Mouse (Mus musculus) hindbrain, embryonic 12.5 days (tissue): ENCODE results near the gene Atp6v0a1. TPM values are rescaled to one million over a fixed set of nuclear protein-coding genes. Genes with fewer than 3 reads are reported as not detected.
"Not testable (repeated sequence)": the region's sequence is repeated elsewhere in the genome, so short reads cannot be mapped to it uniquely, and the experiment has no call there.

Experiments used
- ATAC-seq: fragments of 200-750 bp; cut with Nextera tagmentation; 2 replicates; pipeline ENCODE4 v1.8.0; 2017; ENCODE audit warnings: moderate TSS enrichment; ENCODE audit not compliant: low FRiP score
- H3K27ac ChIP-seq: fragments of 300-500 bp; sonication (generic); 2 replicates; pipeline ENCODE4 v1.5.1; 2016; ENCODE audit warnings: mild to moderate bottlenecking
- H3K27me3 ChIP-seq: fragments of 300-500 bp; sonication (generic); 2 replicates; pipeline ENCODE4 v1.6.1; 2016; ENCODE audit warnings: mild to moderate bottlenecking
- H3K36me3 ChIP-seq: fragments of 300-500 bp; sonication (generic); 2 replicates; pipeline ENCODE4 v1.6.1; 2016; ENCODE audit warnings: mild to moderate bottlenecking
- H3K4me1 ChIP-seq: fragments of 300-500 bp; sonication (generic); 2 replicates; pipeline ENCODE4 v1.6.1; 2016
- H3K4me2 ChIP-seq: fragments of 300-500 bp; sonication (generic); replicated peaks from 2 replicates; pipeline ENCODE4 v1.6.1; 2016; ENCODE audit warnings: mild to moderate bottlenecking
- H3K4me3 ChIP-seq: fragments of 300-500 bp; sonication (generic); 2 replicates; pipeline ENCODE4 v1.5.1; 2016; ENCODE audit warnings: mild to moderate bottlenecking
- H3K9ac ChIP-seq: fragments of 300-500 bp; sonication (generic); 2 replicates; pipeline ENCODE4 v1.6.1; 2016; ENCODE audit warnings: mild to moderate bottlenecking, moderate library complexity
- H3K9me3 ChIP-seq: fragments of 300-500 bp; sonication (generic); replicated peaks from 2 replicates; pipeline ENCODE4 v1.6.1; 2016; ENCODE audit warnings: mild to moderate bottlenecking
- WGBS: fragments of 180-500 bp; shearing (Covaris S2); methylation state at CpG from one replicate; pipeline ENCODE4 v1.1.7; 2016; 5-methylcytosine and 5-hydroxymethylcytosine counted together
- polyA plus RNA-seq: library from polyadenylated mRNA; unstranded; fragments of >200 nt; fragmentation: Nextera tagmentation; extraction: Ambion mirVana; gene quantifications from 2 replicates; pipeline ENCODE4 v1.2.1, GENCODE M21; 2016

The Atp6v0a1 gene
- polyA plus RNA-seq, 1 experiment from 2014 or later = 70.2 TPM

DNA sequence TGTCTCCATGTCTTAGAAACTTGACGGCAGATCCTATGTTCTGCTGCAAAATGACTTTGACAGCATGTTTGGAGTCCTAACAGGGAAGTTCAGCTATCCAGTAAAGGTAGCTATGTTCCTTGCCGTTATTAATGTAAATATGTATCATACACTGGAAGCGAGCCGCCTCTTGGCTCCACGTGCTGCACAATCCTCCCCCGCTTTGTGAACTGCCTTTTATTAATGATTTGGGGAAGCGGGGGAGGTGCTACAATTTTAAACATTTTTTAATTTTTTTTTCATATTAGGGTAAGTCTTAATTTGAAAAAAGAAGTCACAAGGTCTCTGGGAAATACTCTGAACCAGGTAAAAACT is 25.5 kb upstream of the Atp6v0a1 start:
- Histone ChIP-seq H3K27ac (no peak overlapping the region), H3K4me3 (no peak overlapping the region), H3K9ac (no peak overlapping the region), H3K36me3 (no peaks in the 10 kb centered on the region), H3K4me1 (0 out of 2 replicates have a peak, but pooled peaks cover 5% of the 10 kb centered on the region), H3K4me2 (no peak overlapping the region), H3K27me3 (peaks cover 22% of the 10 kb centered on the region), H3K9me3 (no peaks in the 10 kb centered on the region)
- 83% methylated on average over 7 of the region's 7 CpGs for WGBS
- no peak for ATAC-seq

DNA sequence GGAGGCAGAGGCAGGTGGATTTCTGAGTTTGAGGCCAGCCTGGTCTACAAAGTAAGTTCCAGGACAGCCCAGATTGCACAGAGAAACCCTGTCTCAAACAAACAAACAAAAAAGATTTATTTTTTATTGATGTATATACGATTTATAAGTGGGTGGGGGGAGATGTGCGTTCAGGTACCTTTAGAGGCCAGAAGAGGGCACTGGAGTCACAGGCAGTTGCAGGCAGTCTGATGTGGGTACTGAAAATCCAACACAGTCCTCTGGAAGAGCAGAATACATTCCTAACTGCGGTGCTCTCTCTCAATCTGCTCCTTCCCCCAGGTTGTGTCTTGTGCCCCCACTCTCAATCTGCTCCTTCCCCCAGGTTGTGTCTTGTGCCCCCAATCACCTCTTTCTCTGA is 23.6 kb upstream of the Atp6v0a1 start:
- Histone ChIP-seq H3K4me2 (no peak overlapping the region), H3K27me3 (peaks cover 17% of the 10 kb centered on the region), H3K9me3 (no peaks in the 10 kb centered on the region), H3K4me3 (no peak overlapping the region), H3K36me3 (no peaks in the 10 kb centered on the region), H3K9ac (no peak overlapping the region), H3K27ac (no peak overlapping the region), H3K4me1 (0 out of 2 replicates have a peak, but pooled peaks cover 5% of the 10 kb centered on the region)
- ATAC-seq = no peak
- WGBS = 41% methylated on average over 3 of the region's 3 CpGs

DNA sequence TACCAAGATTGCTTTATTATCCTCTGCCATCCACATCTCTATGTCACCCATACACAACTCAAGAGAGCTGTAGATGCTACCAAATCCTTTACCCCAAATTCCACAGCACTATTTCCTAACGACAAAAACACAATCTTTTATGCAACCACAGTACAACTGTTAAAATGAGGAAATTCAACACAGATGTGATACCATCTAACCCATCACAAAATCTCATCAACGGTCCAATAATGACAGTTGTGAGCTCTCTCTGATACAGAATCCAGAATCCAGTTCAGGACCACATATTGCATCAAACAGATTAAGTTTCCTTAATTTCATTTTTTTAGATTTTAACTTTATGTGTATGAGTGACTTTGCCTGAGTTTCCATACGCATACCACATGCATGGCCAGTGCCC is 20.6 kb upstream of the Atp6v0a1 start:
- Histone ChIP-seq H3K27ac (no peak overlapping the region), H3K4me3 (no peak overlapping the region), H3K4me2 (no peak overlapping the region), H3K9ac (no peak overlapping the region), H3K36me3 (no peaks in the 10 kb centered on the region), H3K4me1 (no peaks in the 10 kb centered on the region), H3K9me3 (no peaks in the 10 kb centered on the region), H3K27me3 (no peaks in the 10 kb centered on the region)
- 82% methylated on average over 3 of the region's 3 CpGs for WGBS
- ATAC-seq = no peak

DNA sequence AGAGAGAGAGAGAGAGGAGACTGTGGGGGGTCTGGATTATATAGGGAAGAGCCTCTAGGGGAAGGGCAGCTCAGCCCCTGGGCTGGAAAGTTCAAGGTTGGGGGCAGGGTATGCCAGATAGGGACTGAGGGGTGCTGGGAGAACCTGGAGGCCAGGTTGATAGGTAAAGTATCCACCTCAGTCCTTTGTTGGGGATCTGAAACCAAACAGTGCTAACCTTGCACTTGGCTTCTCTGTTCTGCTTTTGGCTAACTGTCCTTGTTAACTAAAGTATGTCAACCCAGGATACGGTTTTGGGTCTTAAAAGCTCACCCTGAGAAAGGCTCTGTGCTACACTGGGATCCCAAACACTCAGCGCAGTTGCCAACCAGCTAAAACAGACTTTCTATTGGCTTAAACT is 19.6 kb upstream of the Atp6v0a1 start:
- H3K36me3 ChIP-seq = no peaks in the 10 kb centered on the region
- no peak overlapping the region for H3K27ac ChIP-seq
- no peak overlapping the region for H3K4me3 ChIP-seq
- no peaks in the 10 kb centered on the region for H3K4me1 ChIP-seq
- H3K9ac ChIP-seq = no peak overlapping the region
- 59% methylated on average over 2 of the region's 2 CpGs for WGBS
- no peak for ATAC-seq
- no peaks in the 10 kb centered on the region for H3K9me3 ChIP-seq
- H3K27me3 ChIP-seq = no peaks in the 10 kb centered on the region
- H3K4me2 ChIP-seq = no peak overlapping the region

DNA sequence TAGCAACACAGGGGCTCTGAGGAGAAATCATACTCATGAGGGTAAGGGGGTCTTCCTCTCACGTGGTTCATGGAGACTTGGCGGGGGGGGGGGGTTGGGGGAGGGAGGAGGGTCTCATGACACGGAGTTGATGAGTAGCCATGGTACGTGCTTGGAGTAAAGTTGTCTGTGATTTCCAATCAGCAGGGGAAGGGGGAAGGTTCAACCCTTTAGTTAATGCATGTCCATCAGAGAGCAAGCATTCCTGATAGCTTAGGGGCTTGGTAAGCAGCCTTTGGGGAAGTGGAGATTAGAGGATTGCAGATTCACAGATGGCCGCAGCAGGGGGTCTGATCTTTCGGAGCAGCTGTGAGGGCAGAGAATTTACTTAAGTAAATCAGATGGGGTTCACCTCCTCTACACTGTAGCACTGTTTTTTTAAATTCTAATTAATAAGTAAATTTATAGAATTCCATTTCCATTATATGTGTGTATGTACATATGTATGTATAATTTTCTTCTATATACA is 18.2 kb upstream of the Atp6v0a1 start:
- Histone ChIP-seq H3K27ac (no peak overlapping the region), H3K9me3 (no peaks in the 10 kb centered on the region), H3K4me2 (no peak overlapping the region), H3K27me3 (no peaks in the 10 kb centered on the region), H3K9ac (no peak overlapping the region), H3K36me3 (no peaks in the 10 kb centered on the region), H3K4me3 (no peak overlapping the region), H3K4me1 (no peaks in the 10 kb centered on the region)
- ATAC-seq = no peak
- 21% methylated on average over 6 of the region's 6 CpGs for WGBS

DNA sequence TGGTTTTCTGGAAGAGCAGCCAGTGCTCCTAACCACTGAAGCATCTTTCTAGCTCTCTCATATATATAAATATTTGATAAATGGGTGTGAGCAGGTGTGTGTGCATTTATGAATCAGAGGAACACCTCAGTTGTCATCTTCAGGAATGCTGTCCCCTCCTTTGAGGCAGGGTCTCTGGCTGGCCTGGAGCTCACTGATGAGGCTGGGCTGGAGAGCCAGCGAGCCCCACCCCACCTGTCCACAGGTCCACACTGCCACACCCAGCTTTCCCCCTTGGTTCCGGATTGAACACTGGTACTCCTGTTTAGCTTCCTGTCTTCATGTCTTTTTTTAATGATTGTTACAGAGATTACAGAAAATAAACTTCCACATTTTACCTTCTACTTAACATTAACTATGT is 15.8 kb upstream of the Atp6v0a1 start:
- Histone ChIP-seq H3K4me2 (no peak overlapping the region), H3K27me3 (no peaks in the 10 kb centered on the region), H3K4me3 (no peak overlapping the region), H3K4me1 (no peaks in the 10 kb centered on the region), H3K27ac (no peak overlapping the region), H3K9ac (no peak overlapping the region), H3K9me3 (no peaks in the 10 kb centered on the region), H3K36me3 (no peaks in the 10 kb centered on the region)
- no peak for ATAC-seq
- WGBS = 89% methylated on average over 2 of the region's 2 CpGs

DNA sequence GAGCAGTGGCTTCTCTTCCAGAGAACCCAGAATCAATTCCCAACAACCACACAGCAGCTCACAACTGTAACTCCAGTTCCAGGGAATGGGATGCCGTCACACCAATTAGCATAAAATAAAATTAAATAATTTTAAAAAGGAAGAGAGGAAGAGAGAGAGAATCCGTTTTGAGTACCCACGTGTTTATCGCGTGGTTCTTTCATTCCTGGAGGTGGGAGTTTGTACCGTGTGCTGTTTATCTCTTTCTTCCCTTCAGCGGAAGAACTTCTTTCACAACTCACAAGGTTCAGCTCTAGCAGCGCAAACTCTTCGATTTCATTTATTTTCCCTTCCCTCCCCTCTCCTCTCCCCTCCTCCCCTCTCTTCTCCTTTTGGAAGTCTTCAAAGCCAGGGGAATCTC is 15.0 kb upstream of the Atp6v0a1 start:
- ATAC-seq = no peak
- H3K9ac ChIP-seq = no peak overlapping the region
- no peak overlapping the region for H3K4me2 ChIP-seq
- WGBS = 65% methylated on average over 9 of the region's 9 CpGs
- H3K9me3 ChIP-seq = no peaks in the 10 kb centered on the region
- H3K27ac ChIP-seq = no peak overlapping the region
- no peaks in the 10 kb centered on the region for H3K4me1 ChIP-seq
- H3K27me3 ChIP-seq = no peaks in the 10 kb centered on the region; the same call in 1 of the 2 replicates
- no peak overlapping the region for H3K4me3 ChIP-seq
- no peaks in the 10 kb centered on the region for H3K36me3 ChIP-seq

DNA sequence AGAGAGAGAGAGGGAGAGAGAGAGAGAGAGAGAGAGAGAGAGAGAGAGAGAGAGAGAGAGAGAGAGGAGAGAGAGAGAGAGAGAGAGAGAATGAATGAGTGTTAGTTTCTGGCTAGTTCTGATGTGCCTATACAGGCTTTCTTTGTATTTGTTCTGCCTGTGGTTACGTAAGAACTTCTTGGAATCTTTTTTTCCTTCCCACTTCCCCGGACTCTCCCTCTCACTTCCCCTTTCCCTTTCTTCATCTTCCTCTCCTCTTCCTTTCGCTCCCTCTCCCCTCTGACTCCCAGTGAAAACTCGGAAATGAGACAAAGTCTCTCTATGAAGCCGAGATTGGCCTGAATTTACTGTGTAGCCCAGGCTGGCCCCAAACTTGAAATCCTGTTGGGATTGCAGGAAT is 14.6 kb upstream of the Atp6v0a1 start:
- Histone ChIP-seq H3K27ac (no peak overlapping the region), H3K9me3 (no peaks in the 10 kb centered on the region), H3K27me3 (no peaks in the 10 kb centered on the region; the same call in 1 of the 2 replicates), H3K4me1 (no peaks in the 10 kb centered on the region), H3K4me2 (no peak overlapping the region), H3K36me3 (no peaks in the 10 kb centered on the region), H3K4me3 (no peak overlapping the region), H3K9ac (no peak overlapping the region)
- WGBS = 83% methylated on average over 5 of the region's 5 CpGs
- ATAC-seq = no peak

DNA sequence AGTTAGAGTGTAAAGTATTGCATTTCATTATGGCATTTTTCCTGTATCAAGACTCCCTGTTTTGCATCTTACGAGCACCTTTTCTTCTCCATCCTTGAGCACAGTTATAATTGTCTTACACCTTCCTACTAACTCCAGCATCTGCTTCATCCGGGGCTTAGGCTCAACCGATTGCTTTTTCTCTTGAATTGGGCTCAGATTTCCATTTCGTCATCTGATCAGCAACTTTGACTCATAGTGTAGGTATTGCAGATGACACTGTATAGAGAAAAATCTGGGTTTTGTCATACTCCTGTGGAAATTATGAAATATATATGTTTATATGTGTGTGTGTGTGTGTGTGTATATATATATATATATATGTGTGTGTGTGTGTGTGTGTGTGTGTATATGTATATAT is 12.8 kb upstream of the Atp6v0a1 start:
- ATAC-seq = no peak
- Histone ChIP-seq H3K4me1 (no peaks in the 10 kb centered on the region), H3K9ac (no peak overlapping the region), H3K4me2 (no peak overlapping the region), H3K4me3 (no peak overlapping the region), H3K27me3 (no peaks in the 10 kb centered on the region; the same call in 1 of the 2 replicates), H3K36me3 (no peaks in the 10 kb centered on the region), H3K9me3 (no peaks in the 10 kb centered on the region), H3K27ac (no peak overlapping the region)
- 82% methylated on average over 4 of the region's 4 CpGs for WGBS

DNA sequence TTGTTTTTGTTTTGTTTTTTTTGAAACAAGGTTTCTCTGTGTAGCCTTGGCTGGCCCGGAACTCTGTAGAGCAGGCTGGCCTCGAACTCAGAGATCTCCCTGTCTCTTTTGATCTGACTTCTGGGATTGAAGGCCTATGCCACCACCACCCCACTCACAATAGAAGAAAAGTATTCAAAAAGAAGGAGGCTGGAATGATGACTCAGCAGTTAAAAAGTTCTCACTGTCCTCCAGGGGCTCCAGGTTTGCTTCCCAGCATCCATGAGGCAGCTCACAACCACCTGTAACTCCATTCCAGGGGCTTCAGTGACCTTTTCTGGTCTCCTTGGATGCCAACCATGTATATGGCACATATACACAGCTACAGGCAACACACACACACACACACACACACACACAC is 10.4 kb upstream of the Atp6v0a1 start:
- Histone ChIP-seq H3K9ac (no peak overlapping the region), H3K36me3 (no peaks in the 10 kb centered on the region), H3K4me3 (no peak overlapping the region), H3K27me3 (no peaks in the 10 kb centered on the region; the same call in 1 of the 2 replicates), H3K4me2 (no peak overlapping the region), H3K4me1 (no peaks in the 10 kb centered on the region), H3K9me3 (no peaks in the 10 kb centered on the region), H3K27ac (no peak overlapping the region)
- 90% methylated on average over 2 of the region's 2 CpGs for WGBS
- no peak for ATAC-seq

DNA sequence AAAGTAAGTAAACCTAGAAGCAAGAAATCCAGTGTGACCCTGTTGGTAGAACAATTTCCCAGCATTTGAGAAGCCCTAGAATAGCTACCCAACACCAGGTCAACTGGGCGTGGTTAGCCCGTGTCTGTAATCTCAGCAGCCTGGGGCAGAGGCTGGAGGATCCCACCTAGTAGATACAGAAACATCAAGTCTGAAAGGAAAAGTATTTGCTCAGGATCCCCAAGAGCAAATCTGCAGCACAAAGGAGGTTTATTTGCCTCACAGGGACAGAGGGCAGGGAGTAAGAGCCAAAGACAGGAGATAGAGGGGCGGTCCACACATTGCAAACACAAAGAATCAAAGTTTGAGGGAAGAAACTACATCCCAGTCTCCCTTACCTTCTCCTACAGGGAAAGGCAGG is 10.0 kb upstream of the Atp6v0a1 start:
- WGBS = 65% methylated on average over 3 of the region's 3 CpGs
- Histone ChIP-seq H3K27me3 (no peaks in the 10 kb centered on the region; the same call in 1 of the 2 replicates), H3K36me3 (no peaks in the 10 kb centered on the region), H3K9ac (no peak overlapping the region), H3K4me1 (no peaks in the 10 kb centered on the region), H3K9me3 (no peaks in the 10 kb centered on the region), H3K4me3 (no peak overlapping the region), H3K27ac (no peak overlapping the region), H3K4me2 (no peak overlapping the region)
- no peak for ATAC-seq

DNA sequence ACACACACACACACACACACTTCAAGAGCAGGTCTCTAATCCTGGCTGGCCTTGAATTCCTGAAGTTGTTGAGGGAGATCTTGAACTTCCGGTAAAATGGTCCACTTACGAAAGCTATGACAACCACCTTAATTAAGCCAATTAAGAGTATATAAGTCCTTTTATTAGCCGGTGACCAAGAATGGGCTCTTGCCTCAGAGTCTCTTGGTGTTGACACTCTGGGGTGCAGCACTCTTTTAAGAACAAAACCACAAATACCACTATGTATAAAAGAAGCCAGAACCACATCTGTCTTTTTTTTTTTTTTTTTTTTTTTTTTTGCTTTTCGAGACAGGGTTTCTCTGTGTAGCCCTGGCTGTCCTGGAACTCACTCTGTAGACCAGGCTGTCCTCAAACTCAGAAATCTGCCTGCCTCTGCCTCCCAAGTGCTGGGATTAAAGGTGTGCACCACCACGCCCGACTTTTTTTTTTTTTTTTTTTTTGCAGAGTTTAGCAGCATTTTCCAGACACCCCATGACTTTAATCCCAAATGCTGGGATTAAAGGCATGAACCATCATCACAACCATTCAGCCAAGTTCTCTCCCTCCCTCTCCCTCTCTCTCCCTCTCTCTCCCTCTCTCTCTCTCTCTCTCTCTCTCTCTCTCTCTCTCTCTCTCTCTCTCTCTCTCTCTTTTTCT is 7.2 kb upstream of the Atp6v0a1 start:
- ATAC-seq, H3K27ac ChIP-seq, H3K4me2 ChIP-seq, H3K4me3 ChIP-seq, H3K36me3 ChIP-seq, H3K9me3 ChIP-seq, H3K27me3 ChIP-seq, H3K4me1 ChIP-seq, H3K9ac ChIP-seq: not testable (repeated sequence)
- 83% methylated on average over 6 of the region's 6 CpGs for WGBS

DNA sequence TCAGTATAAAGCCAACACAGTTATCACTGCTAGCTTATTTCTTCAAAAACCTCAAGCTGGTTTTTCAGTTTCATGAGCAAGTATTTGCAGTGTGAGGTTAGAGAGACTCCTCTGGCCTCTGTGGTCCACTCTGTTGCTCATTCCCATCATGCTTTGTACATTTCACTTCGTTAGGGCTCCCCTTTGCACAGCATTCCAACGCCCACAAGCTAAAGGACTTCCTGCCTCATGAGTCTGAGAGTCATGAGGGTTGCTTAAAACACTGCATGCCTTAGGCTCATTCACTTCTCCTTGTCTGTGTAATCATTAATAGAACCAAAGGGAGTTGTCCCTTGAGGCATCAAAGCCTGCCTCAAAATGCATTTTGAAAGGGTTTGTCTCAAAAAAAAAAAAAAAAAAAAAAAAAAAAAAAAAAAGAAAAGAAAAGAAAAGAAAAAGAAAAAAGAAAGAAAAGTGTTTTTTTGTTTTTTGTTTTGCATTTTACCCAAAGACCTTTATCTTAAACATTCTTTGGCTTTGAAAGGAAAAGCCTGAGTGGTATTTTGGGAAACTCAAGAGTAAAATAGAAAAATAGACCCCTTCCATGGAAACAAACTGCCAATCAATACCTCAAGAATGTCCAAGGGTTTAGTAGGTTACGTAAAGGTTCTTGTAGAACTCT is 6.1 kb upstream of the Atp6v0a1 start:
- Histone ChIP-seq H3K9me3 (no peaks in the 10 kb centered on the region), H3K36me3 (no peaks in the 10 kb centered on the region), H3K4me1 (no peaks in the 10 kb centered on the region), H3K4me3 (no peak overlapping the region), H3K9ac (no peak overlapping the region), H3K27me3 (peaks cover 5% of the 10 kb centered on the region; the same call in 1 of the 2 replicates), H3K4me2 (no peak overlapping the region), H3K27ac (no peak overlapping the region)
- no peak for ATAC-seq
- WGBS = 49% methylated on average over 3 of the region's 3 CpGs
